In the genomic region with DNA sequence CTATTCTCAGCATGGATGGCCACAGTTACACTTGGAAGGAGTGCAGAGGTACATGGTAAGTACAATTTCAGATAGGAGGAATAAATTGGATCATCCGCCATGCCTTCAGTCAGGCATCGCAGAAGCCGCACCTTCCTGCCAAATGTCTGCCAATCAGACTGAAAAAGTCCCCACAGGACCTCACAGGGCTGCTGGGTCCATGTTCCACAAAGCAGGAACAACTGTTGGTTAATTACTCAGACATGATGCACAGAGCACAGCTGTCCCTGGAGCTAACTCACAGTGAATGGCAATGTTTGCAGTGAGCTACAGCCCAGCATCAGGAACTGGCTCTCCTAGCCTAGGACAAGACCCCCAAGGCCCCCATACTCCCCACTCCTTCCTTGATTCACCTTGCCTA, we compare ENCODE assay signal across 15 mouse cellular contexts. TPM values are rescaled to one million over a fixed set of nuclear protein-coding genes. Genes with fewer than 3 reads are reported as not detected.
"Had no signal": no experiment of that assay in that cellular context is flagged by ENCODE, and none has a peak within 500 bp of the region (broad histone marks: within the 10 kb centered on the region; RNA-seq: fewer than 3 reads in every experiment).

No protein-coding gene starts in this region.

- H3K9ac ChIP-seq: limb, embryonic 13.5 days; liver, embryonic 14.5 days; midbrain, embryonic 13.5 days; neural tube, embryonic 13.5 days had no signal

- H3K27ac ChIP-seq: limb, embryonic 13.5 days; liver, embryonic 14.5 days; midbrain, embryonic 13.5 days; neural tube, embryonic 13.5 days had no signal

- DNase-seq: kidney, adult 8-10 months; kidney, postnatal 25 days; layer of hippocampus, adult 9-11 months; layer of hippocampus, postnatal 36 days; lung, adult 18-20 months; spleen, adult 18-20 months; thymus, adult 2 months; thymus, postnatal 25 days had no signal

- ATAC-seq: midbrain, embryonic 13.5 days had no signal

- H3K9me3 ChIP-seq: limb, embryonic 13.5 days; neural tube, embryonic 13.5 days had no signal

- H3K4me1 ChIP-seq: limb, embryonic 13.5 days had no signal

- H3K27me3 ChIP-seq: limb, embryonic 13.5 days had no signal

- H3K4me2 ChIP-seq: limb, embryonic 13.5 days; midbrain, embryonic 13.5 days; neural tube, embryonic 13.5 days had no signal

- H3K36me3 ChIP-seq: limb, embryonic 13.5 days; midbrain, embryonic 13.5 days; neural tube, embryonic 13.5 days had no signal

- H3K4me3 ChIP-seq: limb, embryonic 13.5 days; midbrain, embryonic 13.5 days; neural tube, embryonic 13.5 days had no signal

RNA-seq across cellular contexts. Expression of a gene that starts 32.0 kb away (rescaled TPM):
- polyA plus RNA-seq: limb, embryonic 13.5 days; liver, adult 2 months; lung, embryonic 16.5 days; urinary bladder, adult 2 months had no signal
